Mouse (Mus musculus): ENCODE data around the gene 8030474K03Rik.
"Not testable (repeated sequence)": the region's sequence is repeated elsewhere in the genome, so short reads cannot be mapped to it uniquely, and the experiment has no call there.

Gene 8030474K03Rik

GRCm38 (mm10) chrX:101794342-101794741 lies at the start of gene 8030474K03Rik, which contains the start of gene Gm4779:
Gene 8030474K03Rik, plus strand, starts transcription at chrX:101794656.
Gene Gm4779, minus strand, starts transcription at chrX:101794423.
- DNase-seq (ENCODE audit: extremely low read depth, insufficient read length, low spot score): no peak

GRCm38 (mm10) chrX:101750144-101750543 lies 44.3 kb upstream of the 8030474K03Rik start:
- no peak for DNase-seq (ENCODE audit: extremely low read depth, insufficient read length, low spot score)

DNA sequence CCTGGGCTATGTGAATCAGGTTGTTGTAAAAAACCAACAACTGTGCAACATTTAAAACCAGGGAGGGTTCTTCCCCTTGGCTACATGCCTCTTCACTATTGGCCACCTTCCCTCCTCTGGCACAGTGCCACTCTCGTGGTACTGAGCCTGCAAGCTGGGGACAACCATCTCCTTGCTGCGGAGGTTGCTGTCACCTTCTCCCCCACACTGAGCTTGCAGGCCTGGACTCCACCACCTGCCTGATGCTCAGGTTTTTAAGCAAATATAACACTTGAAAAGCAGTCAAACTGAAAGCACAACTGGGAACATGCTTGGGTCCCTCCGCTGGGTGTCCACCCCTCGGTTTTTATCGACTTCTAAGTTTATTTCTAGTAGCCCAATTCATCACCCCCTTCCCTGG lies 40.0 kb upstream of the 8030474K03Rik start:
- no peak for DNase-seq (ENCODE audit: extremely low read depth, insufficient read length, low spot score)

DNA sequence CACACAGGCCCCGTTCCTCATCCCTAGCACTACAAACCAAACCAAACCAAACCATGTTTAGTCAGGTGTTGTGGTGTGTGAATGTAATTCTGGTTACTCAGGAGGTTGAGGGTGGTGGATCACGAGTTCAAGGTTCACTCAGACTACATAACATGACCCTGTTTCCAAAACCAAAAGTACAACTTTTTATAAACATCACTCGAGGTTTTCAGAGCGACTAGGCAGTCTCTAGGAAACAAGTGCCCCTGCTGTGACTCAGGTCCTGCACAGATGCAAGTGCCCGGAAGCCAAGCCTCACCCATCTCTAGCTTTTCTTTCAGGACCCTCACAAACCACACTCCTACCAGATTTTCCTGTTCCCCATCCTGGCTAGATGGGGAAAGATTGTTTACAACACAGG lies 29.8 kb upstream of the 8030474K03Rik start:
- no peak for DNase-seq (ENCODE audit: extremely low read depth, insufficient read length, low spot score)

GRCm38 (mm10) chrX:101765111-101765510 lies 29.3 kb upstream of the 8030474K03Rik start:
- no peak for DNase-seq (ENCODE audit: extremely low read depth, insufficient read length, low spot score)

DNA sequence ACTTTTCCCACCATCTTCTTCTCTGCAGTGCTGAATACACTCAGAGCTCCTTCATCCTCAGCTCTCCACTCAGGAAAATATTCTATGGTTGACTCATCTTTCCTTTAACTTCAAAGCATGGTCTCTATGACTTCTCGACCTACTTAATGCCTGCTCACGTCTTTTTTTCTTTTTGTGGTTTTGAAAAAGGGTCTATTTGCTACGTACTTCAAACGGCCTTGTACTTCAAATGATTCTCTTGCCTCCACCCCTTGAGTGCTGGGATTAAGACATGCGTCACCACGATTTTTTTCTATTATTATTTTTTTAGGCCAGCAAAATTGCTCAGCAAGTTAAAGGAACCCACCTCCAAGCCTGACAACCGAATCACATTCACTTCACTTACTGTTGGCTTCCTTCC lies 27.2 kb upstream of the 8030474K03Rik start:
- no peak for DNase-seq (ENCODE audit: extremely low read depth, insufficient read length, low spot score)

DNA sequence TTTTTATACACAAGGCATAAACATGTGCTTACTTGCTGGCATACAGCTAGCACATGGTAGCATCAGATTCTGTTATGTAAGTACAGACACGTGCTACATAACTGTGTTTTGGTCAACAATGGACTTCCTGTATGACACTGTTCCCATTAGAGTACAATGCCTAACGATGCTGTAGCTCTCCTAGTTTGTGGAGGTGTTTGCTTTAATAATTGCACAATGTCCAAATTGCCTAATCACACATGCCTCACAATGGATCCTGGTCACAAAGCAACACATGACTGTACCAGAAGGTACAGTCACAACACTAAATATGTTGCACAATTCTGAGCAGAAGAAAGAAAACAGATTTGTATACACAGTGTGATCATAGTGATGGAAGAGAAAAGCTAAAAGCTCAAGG lies 25.0 kb upstream of the 8030474K03Rik start:
- DNase-seq (ENCODE audit: extremely low read depth, insufficient read length, low spot score): no peak

GRCm38 (mm10) chrX:101770307-101770706 lies 24.1 kb upstream of the 8030474K03Rik start:
- no peak for DNase-seq (ENCODE audit: extremely low read depth, insufficient read length, low spot score)

DNA sequence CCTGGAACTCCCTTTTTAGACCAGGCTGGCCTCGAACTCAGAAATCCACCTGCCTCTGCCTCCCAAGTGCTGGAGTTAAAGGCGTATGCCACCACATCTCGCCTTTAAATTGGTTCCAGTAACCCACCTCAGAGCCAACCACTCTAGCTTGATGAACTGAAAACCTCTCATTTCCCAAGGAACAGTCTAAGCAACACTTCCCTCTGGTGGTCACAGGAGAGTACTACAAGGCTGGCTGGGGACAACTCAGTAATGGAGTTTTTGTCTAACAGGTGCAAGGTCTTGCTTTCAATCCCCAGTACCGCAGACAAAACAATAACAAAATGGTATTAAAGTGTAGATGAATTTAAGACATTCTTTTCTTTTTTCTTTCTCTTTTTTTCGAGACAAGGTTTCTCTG lies 22.4 kb upstream of the 8030474K03Rik start:
- no peak for DNase-seq (ENCODE audit: extremely low read depth, insufficient read length, low spot score)

- DNase-seq (ENCODE audit: extremely low read depth, insufficient read length, low spot score): no peak
Observed at GRCm38 (mm10) chrX:101791551-101791950, 2.9 kb upstream of the 8030474K03Rik start.

GRCm38 (mm10) chrX:101805512-101805911 lies 11.1 kb downstream of the 8030474K03Rik start:
- DNase-seq (ENCODE audit: extremely low read depth, insufficient read length, low spot score): no peak

- DNase-seq (ENCODE audit: extremely low read depth, insufficient read length, low spot score): no peak
Observed at GRCm38 (mm10) chrX:101811750-101812149, 17.3 kb downstream of the 8030474K03Rik start.

- DNase-seq (ENCODE audit: extremely low read depth, insufficient read length, low spot score): no peak
Observed at GRCm38 (mm10) chrX:101819163-101819562, 24.7 kb downstream of the 8030474K03Rik start.

- DNase-seq (ENCODE audit: extremely low read depth, insufficient read length, low spot score): not testable (repeated sequence)
Observed at GRCm38 (mm10) chrX:101819980-101820379, 25.5 kb downstream of the 8030474K03Rik start.

- DNase-seq (ENCODE audit: extremely low read depth, insufficient read length, low spot score): no peak
Observed at GRCm38 (mm10) chrX:101847191-101847795, 52.8 kb downstream of the 8030474K03Rik start.
